Mouse (Mus musculus) erythroblast, embryonic 14.5 days (primary cell): ENCODE data around the gene Kcnd2.

Source experiments
- GATA1 ChIP-seq: IDR thresholded peaks from 2 replicates; pipeline ENCODE4 v1.6.1; 2012; ENCODE audit warnings: low read length, inconsistent platforms, mixed read lengths
- TAL1 ChIP-seq: IDR thresholded peaks from 3 replicates; pipeline ENCODE4 v1.6.1; 2012; ENCODE audit warnings: low read length, inconsistent platforms, mixed read lengths

GRCm38 (mm10) chr6:21520351-21520750, 305.0 kb downstream of the Kcnd2 start:
- TF ChIP-seq GATA1 (no peak), TAL1 (no peak)
